9 mouse cellular contexts compared by ENCODE assay signal in the genomic region with DNA sequence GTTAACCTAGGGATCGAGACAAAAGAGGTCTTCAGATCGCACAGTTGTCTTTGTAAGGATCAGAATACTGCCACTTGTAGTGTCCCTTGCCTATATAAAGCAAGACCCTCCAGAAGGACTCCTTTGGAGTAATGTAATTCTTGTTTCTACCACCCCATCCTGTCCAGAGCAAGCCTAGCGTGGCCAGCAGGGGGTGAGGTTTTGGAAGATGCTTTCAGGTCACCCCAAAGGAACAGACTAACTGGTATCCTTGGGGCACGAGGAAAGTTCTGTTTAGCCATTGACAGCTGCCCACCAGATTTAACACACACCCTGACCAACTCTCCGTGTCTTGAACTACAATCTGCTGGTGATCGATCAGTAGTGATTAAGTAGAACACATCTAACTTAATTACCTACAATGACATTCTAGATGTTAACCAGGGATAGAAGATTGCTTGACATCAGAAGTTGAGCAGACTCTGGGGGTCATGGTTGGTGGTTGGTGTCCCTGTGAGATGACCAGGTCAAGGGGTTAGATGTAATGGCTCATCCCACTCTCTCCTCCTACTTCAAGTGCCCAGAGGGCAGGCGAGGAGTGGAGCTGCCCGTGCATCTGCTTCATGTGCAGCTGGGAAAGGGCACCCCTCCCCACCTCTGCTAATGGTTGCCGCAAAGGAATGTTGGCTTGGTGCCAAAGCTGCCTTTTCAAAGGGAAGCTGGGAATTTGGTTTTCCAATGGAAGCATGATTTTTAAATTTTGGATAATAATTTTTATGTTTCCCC. TPM values are rescaled to one million over a fixed set of nuclear protein-coding genes. Genes with fewer than 3 reads are reported as not detected.
DNase-seq lines count a peak whose midpoint lies in the region; ATAC-seq and TF ChIP-seq lines count a peak whose summit lies in the region.
"Had no signal": no experiment of that assay in that cellular context is flagged by ENCODE, and none has a peak within 500 bp of the region (broad histone marks: within the 10 kb centered on the region; RNA-seq: fewer than 3 reads in every experiment).

No protein-coding gene starts in this region.

- no peak overlapping the region for H3K4me2 ChIP-seq in lung, embryonic 16.5 days (ENCODE audit: low read depth, low read length)
- no peak overlapping the region for H3K4me2 ChIP-seq in forebrain, postnatal 0 days (ENCODE audit: low read depth)
- H3K4me2 ChIP-seq in midbrain, postnatal 0 days (ENCODE audit: low read depth, low read length, poor library complexity, severe bottlenecking): no peak overlapping the region

- no peak for TF ChIP-seq CTCF in lung, adult 2 months (IDR thresholded peaks at IDR 0.05; ENCODE audit: insufficient read depth, low read length)
- peak; percentile 25; the same call in 1 of the 2 replicates for TF ChIP-seq CTCF in forebrain, postnatal 0 days (IDR thresholded peaks at IDR 0.05; ENCODE audit: low read depth)
- peak; percentile 34; the same call in 1 of the 2 replicates for TF ChIP-seq CTCF in midbrain, postnatal 0 days (IDR thresholded peaks at IDR 0.05)

- no peak for TF ChIP-seq POLR2A in lung, adult 2 months (IDR thresholded peaks at IDR 0.05; ENCODE audit: borderline replicate concordance, extremely low read depth, low read depth, low read length)

- peak; percentile 53; the same call in 1 of the 2 replicates for ATAC-seq in lung, embryonic 16.5 days (ENCODE audit: low read depth)
- 0 out of 2 replicates have a peak, but pooled peaks have one; percentile 17 for ATAC-seq in forebrain, postnatal 0 days
- ATAC-seq in midbrain, postnatal 0 days (ENCODE audit: low FRiP score): no peak
- no peak for ATAC-seq in megakaryocyte-erythroid progenitor cell, adult 5-6 weeks (replicated peaks; ENCODE audit: low FRiP score, low TSS enrichment, poor library complexity, severe bottlenecking)

- no peaks in the 10 kb centered on the region for H3K27me3 ChIP-seq in lung, embryonic 16.5 days (ENCODE audit: control insufficient read depth, insufficient read depth, low read depth, low read length)
- no peaks in the 10 kb centered on the region for H3K27me3 ChIP-seq in forebrain, postnatal 0 days (ENCODE audit: insufficient read depth, low read length)
- no peaks in the 10 kb centered on the region for H3K27me3 ChIP-seq in midbrain, postnatal 0 days (ENCODE audit: insufficient read depth, low read length)

- DNase-seq in embryo, embryonic 10 days (ENCODE audit: low spot score): peak; percentile 48
- no peak for DNase-seq in embryo, embryonic 9.5 days (ENCODE audit: extremely low spot score)
- DNase-seq in lung, adult 2 months: no peak
- DNase-seq in forebrain, postnatal 0 days: peak; percentile 46
- DNase-seq in midbrain, postnatal 0 days (ENCODE audit: low spot score): no peak
- DNase-seq in ovary, postnatal 10 days (ENCODE audit: low spot score): no peak
- DNase-seq: thymus, adult 2 months had no signal

- WGBS in lung, embryonic 16.5 days: 50% methylated on average over 9 of the region's 9 CpGs
- 61% methylated on average over 9 of the region's 9 CpGs for WGBS in lung, adult 2 months
- WGBS in forebrain, postnatal 0 days: 56% methylated on average over 9 of the region's 9 CpGs
- WGBS in midbrain, postnatal 0 days: 62% methylated on average over 9 of the region's 9 CpGs

- H3K27ac ChIP-seq in lung, embryonic 16.5 days (ENCODE audit: low read length): no peak overlapping the region
- no peak overlapping the region for H3K27ac ChIP-seq in forebrain, postnatal 0 days (ENCODE audit: low read depth, low read length)
- no peak overlapping the region for H3K27ac ChIP-seq in midbrain, postnatal 0 days (ENCODE audit: low read depth, low read length)

- H3K9me3 ChIP-seq in lung, embryonic 16.5 days (ENCODE audit: control insufficient read depth, low read length): no peaks in the 10 kb centered on the region
- no peaks in the 10 kb centered on the region for H3K9me3 ChIP-seq in forebrain, postnatal 0 days (ENCODE audit: low read length)
- H3K9me3 ChIP-seq in midbrain, postnatal 0 days (ENCODE audit: low read length): no peaks in the 10 kb centered on the region

- no peak overlapping the region for H3K4me3 ChIP-seq in lung, embryonic 16.5 days (ENCODE audit: low read length)
- H3K4me3 ChIP-seq in lung, adult 2 months (replicated peaks; ENCODE audit: extremely low read depth, low read depth, low read length): no peak overlapping the region
- no peak overlapping the region for H3K4me3 ChIP-seq in forebrain, postnatal 0 days (ENCODE audit: low read depth, low read length)
- no peak overlapping the region for H3K4me3 ChIP-seq in midbrain, postnatal 0 days (ENCODE audit: low read depth, low read length)

- peaks cover 47% of the 10 kb centered on the region for H3K4me1 ChIP-seq in lung, embryonic 16.5 days (replicated peaks; ENCODE audit: control insufficient read depth, insufficient read depth, low read length)
- H3K4me1 ChIP-seq in lung, adult 2 months (ENCODE audit: control insufficient read depth, insufficient read depth, low read length): peaks cover 2% of the 10 kb centered on the region; the same call in 1 of the 2 replicates
- peaks cover 16% of the 10 kb centered on the region for H3K4me1 ChIP-seq in forebrain, postnatal 0 days (ENCODE audit: insufficient read depth)
- H3K4me1 ChIP-seq in midbrain, postnatal 0 days (ENCODE audit: insufficient read depth, low read length): peaks cover 13% of the 10 kb centered on the region; the same call in 1 of the 2 replicates

- no peak overlapping the region for H3K9ac ChIP-seq in lung, embryonic 16.5 days (ENCODE audit: low read length)
- H3K9ac ChIP-seq in forebrain, postnatal 0 days: no peak overlapping the region
- no peak overlapping the region for H3K9ac ChIP-seq in midbrain, postnatal 0 days (replicated peaks; ENCODE audit: low read length, poor library complexity, severe bottlenecking)

- H3K36me3 ChIP-seq in lung, embryonic 16.5 days (ENCODE audit: control insufficient read depth, insufficient read depth, low read length): no peaks in the 10 kb centered on the region
- H3K36me3 ChIP-seq in forebrain, postnatal 0 days (ENCODE audit: insufficient read depth): no peaks in the 10 kb centered on the region
- no peaks in the 10 kb centered on the region for H3K36me3 ChIP-seq in midbrain, postnatal 0 days (ENCODE audit: insufficient read depth, low read length)

RNA-seq across cellular contexts. Expression of a gene that starts 10.6 kb away (rescaled TPM):
- polyA plus RNA-seq in lung, embryonic 16.5 days (2015; fragmentation: Nextera tagmentation; extraction: Ambion mirVana): 39.0 and 42.1 TPM in 2 replicates
- polyA plus RNA-seq in lung, adult 2 months (2012; rRNA removed): 3.0 and 4.0 TPM in 2 replicates
- total RNA-seq in forebrain, postnatal 0 days (2014; rRNA removed): 60.2 and 69.3 TPM in 2 replicates
- polyA plus RNA-seq in forebrain, postnatal 0 days (2015; fragmentation: Nextera tagmentation; extraction: Ambion mirVana): 54.0 and 73.2 TPM in 2 replicates
- 62.0 and 78.0 TPM in 2 replicates for total RNA-seq in midbrain, postnatal 0 days (2014; rRNA removed)
- polyA plus RNA-seq in midbrain, postnatal 0 days (2015; fragmentation: Nextera tagmentation; extraction: Ambion mirVana): 69.2 and 71.5 TPM in 2 replicates
- total RNA-seq in megakaryocyte-erythroid progenitor cell, adult 5-6 weeks (2014; fragmentation: Nextera tagmentation): 16.7 and 19.5 TPM in 2 replicates
- total RNA-seq in megakaryocyte-erythroid progenitor cell, adult 5-6 weeks (2017): 21.3 and 38.1 TPM in 2 replicates

Comparison
In these comparisons a context has a peak if more than half of its experiments do, and no peak if none do; other contexts are left out.
1. DNase-seq: peak in embryo, embryonic 10 days (single experiment) and forebrain, postnatal 0 days (single experiment); none in embryo, embryonic 9.5 days (single experiment), lung, adult 2 months (single experiment), midbrain, postnatal 0 days (single experiment) and ovary, postnatal 10 days (single experiment).
2. ATAC-seq: peak in lung, embryonic 16.5 days (single experiment) and forebrain, postnatal 0 days (single experiment); none in midbrain, postnatal 0 days (single experiment) and megakaryocyte-erythroid progenitor cell, adult 5-6 weeks (single experiment).